Mouse (Mus musculus): ENCODE measurements around the gene Babam2. TPM values are rescaled to one million over a fixed set of nuclear protein-coding genes. Genes with fewer than 3 reads are reported as not detected.

The Babam2 gene
- polyA plus RNA-seq, 1 experiment from 2014 or later = 35.4 TPM

- Histone ChIP-seq H3K4me3 (replicated peaks) (peak overlapping the region; percentile 66), H3K27me3 (peaks cover 66% of the 10 kb centered on the region), H3K27ac (peak overlapping the region; percentile 78), H3K9ac (replicated peaks) (peak overlapping the region; percentile 70), H3K4me1 (replicated peaks) (peaks cover 32% of the 10 kb centered on the region), H3K9me3 (no peaks in the 10 kb centered on the region), H3K36me3 (no peaks in the 10 kb centered on the region), H3K4me2 (peak overlapping the region; percentile 96)
- under 1% methylated on average over 20 of the region's 20 CpGs for WGBS
- ATAC-seq (ENCODE audit: insufficient number of reproducible peaks, insufficient read depth, low FRiP score, low TSS enrichment, low read depth) = no peak
These were observed 436.1 kb downstream of the Babam2 start for GRCm38 (mm10) chr5:32133549-32134004.

- no peak for ATAC-seq (ENCODE audit: insufficient number of reproducible peaks, insufficient read depth, low FRiP score, low TSS enrichment, low read depth)
- no peaks in the 10 kb centered on the region for H3K36me3 ChIP-seq
- H3K9ac ChIP-seq (replicated peaks) = 0 out of 2 replicates have a peak overlapping the region, but pooled peaks have one; percentile 70
- H3K4me3 ChIP-seq (replicated peaks) = peak overlapping the region; percentile 66
- peak overlapping the region; percentile 96 for H3K4me2 ChIP-seq
- H3K4me1 ChIP-seq (replicated peaks) = peaks cover 38% of the 10 kb centered on the region
- no peaks in the 10 kb centered on the region for H3K9me3 ChIP-seq
- H3K27me3 ChIP-seq = peaks cover 68% of the 10 kb centered on the region
- 0 out of 2 replicates have a peak overlapping the region, but pooled peaks have one; percentile 78 for H3K27ac ChIP-seq
- WGBS = 1% methylated on average over 21 of the region's 21 CpGs
These were observed 436.7 kb downstream of the Babam2 start for GRCm38 (mm10) chr5:32134051-32134732.

Small RNAs within 50 kb of the gene (microRNA-seq; reads per million reads assigned to microRNA genes)
- gene Mir3473e = not detected

Other genes starting within 250 kb of the Babam2 start
- gene Zfp512, start 245.3 kb upstream of the Babam2 start, polyA plus RNA-seq (2016; fragmentation: Nextera tagmentation; extraction: Ambion mirVana) = 73.0 and 74.4 TPM in 2 replicates
- not detected in 2 replicates for gene 4930548H24Rik, start 211.9 kb upstream of the Babam2 start, polyA plus RNA-seq (2016; fragmentation: Nextera tagmentation; extraction: Ambion mirVana)
- 81.5 and 81.7 TPM in 2 replicates for gene Gpn1, start 202.9 kb upstream of the Babam2 start, polyA plus RNA-seq (2016; fragmentation: Nextera tagmentation; extraction: Ambion mirVana)
- gene Slc4a1ap, start 170.7 kb upstream of the Babam2 start, polyA plus RNA-seq (2016; fragmentation: Nextera tagmentation; extraction: Ambion mirVana) = 41.3 and 42.4 TPM in 2 replicates
- gene Supt7l, start 169.9 kb upstream of the Babam2 start, polyA plus RNA-seq (2016; fragmentation: Nextera tagmentation; extraction: Ambion mirVana) = 31.0 TPM in 2 replicates
- gene Mrpl33, start 100.7 kb upstream of the Babam2 start, polyA plus RNA-seq (2016; fragmentation: Nextera tagmentation; extraction: Ambion mirVana) = 256 and 289 TPM in 2 replicates
- gene Rbks, start 57 bp upstream of the Babam2 start, polyA plus RNA-seq (2016; fragmentation: Nextera tagmentation; extraction: Ambion mirVana) = 1.7 and 3.0 TPM in 2 replicates